Mouse (Mus musculus) myocyte (in vitro differentiated cells): ENCODE measurements around the gene Cd200. TPM values are rescaled to one million over a fixed set of nuclear protein-coding genes. Genes with fewer than 3 reads are reported as not detected.

Experiments used
- H3K27me3 ChIP-seq: one replicate; pipeline ENCODE4 v1.6.1; 2011; ENCODE audit not compliant: control insufficient read depth, insufficient read depth, insufficient read length
- H3K36me3 ChIP-seq: one replicate; pipeline ENCODE4 v1.6.1; 2011; ENCODE audit not compliant: control insufficient read depth, insufficient read depth
- H3K4me2 ChIP-seq: one replicate; pipeline ENCODE4 v1.6.1; 2011; ENCODE audit warnings: low read depth, control low read depth
- H3K4me3 ChIP-seq: one replicate; pipeline ENCODE4 v1.5.1; 2011; ENCODE audit warnings: mild to moderate bottlenecking, control low read depth, moderate library complexity
- H3K79me2 ChIP-seq: one replicate; pipeline ENCODE4 v1.6.1; 2011; ENCODE audit not compliant: control insufficient read depth, insufficient read depth
- H3ac ChIP-seq: one replicate; pipeline ENCODE4 v1.6.1; 2011; ENCODE audit not compliant: control insufficient read depth, insufficient read length
- CEBPB ChIP-seq: IDR thresholded peaks from 2 replicates; pipeline ENCODE4 v1.6.1; 2011; ENCODE audit warnings: mild to moderate bottlenecking, moderate library complexity; ENCODE audit not compliant: poor library complexity, insufficient read depth, severe bottlenecking
- E2F4 ChIP-seq: IDR thresholded peaks from one replicate; pipeline ENCODE4 v1.6.1; 2011; ENCODE audit warnings: mild to moderate bottlenecking, control low read depth, moderate library complexity; ENCODE audit not compliant: insufficient read depth
- MAX ChIP-seq: IDR thresholded peaks from one replicate; pipeline ENCODE4 v1.6.1; 2011; ENCODE audit warnings: low read depth, mild to moderate bottlenecking, control low read depth
- MYOD1 ChIP-seq, 3 experiments: IDR thresholded peaks; one replicate each; pipeline ENCODE4 v1.6.1; 2011; ENCODE audit warnings: control low read depth in 2 of 3, low read depth in 2 of 3, mild to moderate bottlenecking in 2 of 3, moderate library complexity in 1 of 3; ENCODE audit not compliant: insufficient read length in 2 of 3, control insufficient read depth in 1 of 3
- MYOG ChIP-seq, 3 experiments: IDR thresholded peaks; one replicate each; pipeline ENCODE4 v1.6.1; 2011; ENCODE audit warnings: control low read depth in 2 of 3, low read depth in 2 of 3, mild to moderate bottlenecking in 2 of 3; ENCODE audit not compliant: insufficient read length in 2 of 3, control insufficient read depth in 1 of 3, insufficient read depth in 1 of 3
- POLR2A ChIP-seq: IDR thresholded peaks from one replicate; pipeline ENCODE4 v1.6.1; 2011; ENCODE audit warnings: low read depth, mild to moderate bottlenecking, control low read depth, moderate library complexity; ENCODE audit not compliant: insufficient read length
- POLR2AphosphoS2 ChIP-seq: IDR thresholded peaks from one replicate; pipeline ENCODE4 v1.6.1; 2011; ENCODE audit warnings: low read depth, control low read depth; ENCODE audit not compliant: insufficient read length
- REST ChIP-seq: IDR thresholded peaks from one replicate; pipeline ENCODE4 v1.6.1; 2011; ENCODE audit warnings: mild to moderate bottlenecking, control low read depth, moderate library complexity; ENCODE audit not compliant: insufficient read depth, insufficient read length
- SRF ChIP-seq: IDR thresholded peaks from one replicate; pipeline ENCODE4 v1.6.1; 2011; ENCODE audit warnings: low read depth; ENCODE audit not compliant: control insufficient read depth, insufficient read length
- TCF12 ChIP-seq: IDR thresholded peaks from one replicate; pipeline ENCODE4 v1.6.1; 2011; ENCODE audit warnings: mild to moderate bottlenecking, control low read depth; ENCODE audit not compliant: poor library complexity, insufficient read depth, severe bottlenecking
- TCF3 ChIP-seq: IDR thresholded peaks from one replicate; pipeline ENCODE4 v1.6.1; 2011; ENCODE audit warnings: low read depth, control low read depth; ENCODE audit not compliant: insufficient read length
- USF1 ChIP-seq: IDR thresholded peaks from one replicate; pipeline ENCODE4 v1.6.1; 2011; ENCODE audit warnings: low read depth, mild to moderate bottlenecking, control low read depth, moderate library complexity
- polyA plus RNA-seq: library from polyadenylated mRNA; unstranded; fragments of >200 nt; fragmentation: generic; extraction: Trizol; gene quantifications from one replicate; pipeline ENCODE4 v1.2.1, GENCODE M21; 2012; ENCODE audit warnings: missing spikeins

Cd200 gene
- polyA plus RNA-seq, 1 experiment = 40.3 TPM

- TF ChIP-seq MAX = no peak
- no peak for TF ChIP-seq MYOD1 (IDR thresholded peaks at IDR 0.05; ENCODE audit: control insufficient read depth in 1 of 3, insufficient read length in 2 of 3, low read depth in 2 of 3)
- TF ChIP-seq REST = no peak
- TF ChIP-seq TCF12 = no peak
- TF ChIP-seq USF1 = no peak
- no peak for TF ChIP-seq POLR2A
- no peak for TF ChIP-seq CEBPB
- TF ChIP-seq MYOG (IDR thresholded peaks at IDR 0.05; ENCODE audit: control insufficient read depth in 1 of 3, insufficient read depth in 1 of 3, insufficient read length in 2 of 3, low read depth in 2 of 3) = no peak
- H3K27me3 ChIP-seq = no peaks in the 10 kb centered on the region
Measured at GRCm38 (mm10) chr16:45375506-45376225, 33.2 kb downstream of the Cd200 start.

GRCm38 (mm10) chr16:45374074-45374473 is 34.8 kb downstream of the Cd200 start:
- TF ChIP-seq TCF3 (no peak), USF1 (peak; percentile 56)
- Histone ChIP-seq H3K36me3 (no peaks in the 10 kb centered on the region), H3K4me2 (no peak overlapping the region), H3ac (no peak overlapping the region), H3K79me2 (no peaks in the 10 kb centered on the region), H3K4me3 (no peak overlapping the region), H3K27me3 (no peaks in the 10 kb centered on the region)

More at GRCm38 (mm10) chr16:45375506-45376225, 33.2 kb downstream of the Cd200 start:
- Histone ChIP-seq H3K4me3 (no peak overlapping the region), H3K36me3 (no peaks in the 10 kb centered on the region), H3K4me2 (peak overlapping the region; percentile 10), H3K79me2 (no peaks in the 10 kb centered on the region), H3ac (no peak overlapping the region)

GRCm38 (mm10) chr16:45371076-45371475 is 37.8 kb downstream of the Cd200 start:
- Histone ChIP-seq H3K4me3 (no peak overlapping the region), H3K4me2 (no peak overlapping the region), H3K27me3 (no peaks in the 10 kb centered on the region), H3K79me2 (no peaks in the 10 kb centered on the region), H3K36me3 (no peaks in the 10 kb centered on the region), H3ac (no peak overlapping the region)
- TF ChIP-seq TCF12 (no peak), E2F4 (no peak), REST (no peak), POLR2A (no peak), SRF (no peak), MAX (no peak), POLR2AphosphoS2 (no peak), TCF3 (no peak), MYOD1 (IDR thresholded peaks at IDR 0.05; ENCODE audit: control insufficient read depth in 1 of 3, insufficient read length in 2 of 3, low read depth in 2 of 3) (no peak), USF1 (no peak), CEBPB (no peak), MYOG (IDR thresholded peaks at IDR 0.05; ENCODE audit: control insufficient read depth in 1 of 3, insufficient read depth in 1 of 3, insufficient read length in 2 of 3, low read depth in 2 of 3) (no peak)

GRCm38 (mm10) chr16:45369285-45369965 is 39.4 kb downstream of the Cd200 start:
- Histone ChIP-seq H3K4me3 (no peak overlapping the region), H3K36me3 (no peaks in the 10 kb centered on the region), H3K27me3 (no peaks in the 10 kb centered on the region), H3K79me2 (no peaks in the 10 kb centered on the region), H3ac (no peak overlapping the region), H3K4me2 (no peak overlapping the region)
- TF ChIP-seq MYOD1 (IDR thresholded peaks at IDR 0.05; ENCODE audit: control insufficient read depth in 1 of 3, insufficient read length in 2 of 3, low read depth in 2 of 3) = peak in 1 of 3 experiments; percentile 19
- TF ChIP-seq TCF3 = no peak

- no peak overlapping the region for H3ac ChIP-seq
- no peaks in the 10 kb centered on the region for H3K79me2 ChIP-seq
- TF ChIP-seq MYOD1 (IDR thresholded peaks at IDR 0.05; ENCODE audit: control insufficient read depth in 1 of 3, insufficient read length in 2 of 3, low read depth in 2 of 3) (no peak), MAX (no peak), CEBPB (no peak), REST (no peak), E2F4 (no peak), SRF (no peak), TCF12 (no peak), TCF3 (no peak), MYOG (IDR thresholded peaks at IDR 0.05; ENCODE audit: control insufficient read depth in 1 of 3, insufficient read depth in 1 of 3, insufficient read length in 2 of 3, low read depth in 2 of 3) (no peak), POLR2AphosphoS2 (no peak), USF1 (no peak)
- H3K36me3 ChIP-seq = no peaks in the 10 kb centered on the region
- H3K27me3 ChIP-seq = no peaks in the 10 kb centered on the region
- peak overlapping the region; percentile 20 for H3K4me2 ChIP-seq
- H3K4me3 ChIP-seq = no peak overlapping the region
Measured at GRCm38 (mm10) chr16:45366111-45366510, 42.7 kb downstream of the Cd200 start.
